Mouse (Mus musculus) fat pad, adult 2 months (tissue): ENCODE data around the gene Vps13c.

Experiments used
- DNase-seq: peaks from one replicate; pipeline ENCODE4 v3.0.0-alpha.2; 2011; ENCODE audit warnings: low read depth, low spot score; ENCODE audit errors: extremely low read depth

Vps13c gene

GRCm38 (mm10) chr9:67830411-67831358, 9.5 kb upstream of the Vps13c start:
- DNase-seq, result peak; percentile 39

GRCm38 (mm10) chr9:67831359-67832045, 8.7 kb upstream of the Vps13c start:
- DNase-seq, result no peak

GRCm38 (mm10) chr9:67832046-67832605, 8.1 kb upstream of the Vps13c start, which contains the start of gene C2cd4a:
C2cd4a (minus strand) TSS chr9:67832330.
- no peak for DNase-seq

- DNase-seq, result no peak
Observed at GRCm38 (mm10) chr9:67834535-67834934, 5.7 kb upstream of the Vps13c start.

- no peak for DNase-seq
Observed at GRCm38 (mm10) chr9:67837311-67837710, 2.9 kb upstream of the Vps13c start.

GRCm38 (mm10) chr9:67842797-67843196, 2.6 kb downstream of the Vps13c start:
- DNase-seq, result no peak

GRCm38 (mm10) chr9:67845012-67845411, 4.8 kb downstream of the Vps13c start:
- peak; percentile 63 for DNase-seq

DNA sequence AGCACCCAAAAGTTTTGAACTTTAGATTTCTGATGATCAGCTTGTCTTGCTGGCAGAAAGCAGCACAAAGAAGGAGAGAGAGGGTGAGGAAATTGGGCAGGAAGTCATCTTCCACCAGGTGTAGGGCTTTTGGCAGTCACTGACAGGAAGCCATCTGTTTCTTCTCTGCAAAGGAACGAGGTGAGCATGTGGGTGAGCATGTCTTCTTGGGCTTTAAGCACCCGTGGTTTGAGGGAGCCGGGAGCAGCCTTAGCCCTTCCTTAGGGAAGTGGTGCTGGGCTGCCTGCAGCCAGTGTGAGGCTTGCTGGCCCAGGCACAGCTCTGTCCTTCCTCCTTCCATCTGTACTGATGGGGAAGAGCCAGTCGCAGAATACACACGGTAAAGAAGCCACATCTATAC, 5.5 kb downstream of the Vps13c start:
- DNase-seq, result no peak

GRCm38 (mm10) chr9:67846089-67846488, 5.9 kb downstream of the Vps13c start:
- no peak for DNase-seq

DNA sequence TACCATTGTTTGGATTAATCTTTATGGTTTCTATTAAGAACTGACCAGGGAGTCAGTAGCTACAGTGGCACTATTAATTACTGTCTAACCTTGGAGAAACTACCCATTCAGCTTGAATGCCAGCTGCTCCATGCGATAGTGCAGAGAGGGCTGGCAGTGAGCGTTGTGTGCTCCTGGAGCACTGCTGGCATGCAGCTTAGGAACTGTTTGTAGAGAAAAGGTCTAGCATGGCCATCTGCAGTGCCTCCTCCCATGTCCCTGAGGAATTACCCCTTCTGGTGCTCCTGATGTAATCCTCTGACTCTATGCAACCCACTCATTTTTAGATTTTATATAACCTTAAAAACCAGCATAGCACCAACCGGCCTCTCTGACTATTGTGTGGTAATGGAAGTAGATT, 7.4 kb downstream of the Vps13c start:
- no peak for DNase-seq

- no peak for DNase-seq
Observed at GRCm38 (mm10) chr9:67849397-67849796, 9.2 kb downstream of the Vps13c start.

DNA sequence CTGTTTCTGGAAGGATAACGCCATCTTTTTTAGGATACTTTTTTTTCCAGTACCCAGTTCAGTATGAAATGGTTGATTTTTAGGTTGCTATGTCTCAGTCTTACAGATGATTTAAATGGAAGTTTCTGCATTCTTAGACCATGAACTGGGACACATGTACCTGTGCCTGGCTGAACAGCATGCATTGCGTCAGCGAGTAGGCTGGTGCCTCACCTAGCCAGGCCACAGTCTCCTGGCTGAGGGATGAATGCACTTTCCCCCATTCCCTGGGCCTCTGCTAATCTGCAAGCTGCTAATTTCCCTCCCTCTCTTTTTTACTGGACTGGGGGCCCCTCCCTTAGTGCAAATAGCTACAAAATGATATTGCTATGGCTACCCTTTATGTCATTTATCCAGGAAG, 9.7 kb downstream of the Vps13c start:
- no peak for DNase-seq

- DNase-seq, result no peak
Observed at GRCm38 (mm10) chr9:67851150-67851549, 11.0 kb downstream of the Vps13c start.

DNA sequence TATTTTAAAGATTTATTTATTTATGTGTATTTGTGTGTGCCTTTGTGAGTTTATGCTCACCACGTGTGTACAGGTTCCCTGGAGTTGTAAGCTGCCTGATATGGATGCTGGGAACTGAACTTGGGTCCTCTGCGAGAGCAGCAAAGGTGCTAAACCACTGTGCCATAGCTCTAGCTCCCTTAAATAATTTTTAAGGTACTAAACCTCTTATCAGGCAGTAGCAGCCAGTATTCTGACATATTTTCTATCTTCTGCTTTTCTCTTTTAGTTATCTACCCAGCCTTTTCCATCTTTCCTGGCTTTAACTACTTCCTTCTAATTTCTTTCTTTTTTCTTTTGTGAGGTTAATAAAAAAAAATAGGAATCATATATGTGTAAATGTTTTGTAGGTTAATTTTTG, 20.1 kb downstream of the Vps13c start:
- no peak for DNase-seq

DNA sequence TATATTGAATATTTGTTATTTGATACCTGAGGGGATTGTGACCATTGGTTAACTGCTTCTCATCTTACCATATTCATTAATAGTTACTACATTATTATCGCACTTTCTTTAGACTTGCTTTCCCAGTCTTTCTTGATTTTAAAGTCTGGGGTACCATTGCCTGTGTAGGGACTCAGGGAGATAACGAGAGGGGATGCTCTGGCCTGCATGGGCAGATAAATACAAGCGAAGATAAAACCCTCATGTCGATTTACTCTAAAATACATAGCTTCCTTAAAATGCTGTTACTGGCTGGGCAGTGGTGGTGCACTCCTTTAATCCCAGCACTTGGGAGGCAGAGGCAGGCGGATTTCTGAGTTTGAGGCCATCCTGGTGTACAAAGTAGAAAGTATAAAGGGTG, 23.1 kb downstream of the Vps13c start:
- no peak for DNase-seq

- DNase-seq, result no peak
Observed at GRCm38 (mm10) chr9:67864011-67864410, 23.8 kb downstream of the Vps13c start.

GRCm38 (mm10) chr9:67865411-67865810, 25.2 kb downstream of the Vps13c start:
- no peak for DNase-seq

GRCm38 (mm10) chr9:67867411-67867810, 27.2 kb downstream of the Vps13c start:
- no peak for DNase-seq

DNA sequence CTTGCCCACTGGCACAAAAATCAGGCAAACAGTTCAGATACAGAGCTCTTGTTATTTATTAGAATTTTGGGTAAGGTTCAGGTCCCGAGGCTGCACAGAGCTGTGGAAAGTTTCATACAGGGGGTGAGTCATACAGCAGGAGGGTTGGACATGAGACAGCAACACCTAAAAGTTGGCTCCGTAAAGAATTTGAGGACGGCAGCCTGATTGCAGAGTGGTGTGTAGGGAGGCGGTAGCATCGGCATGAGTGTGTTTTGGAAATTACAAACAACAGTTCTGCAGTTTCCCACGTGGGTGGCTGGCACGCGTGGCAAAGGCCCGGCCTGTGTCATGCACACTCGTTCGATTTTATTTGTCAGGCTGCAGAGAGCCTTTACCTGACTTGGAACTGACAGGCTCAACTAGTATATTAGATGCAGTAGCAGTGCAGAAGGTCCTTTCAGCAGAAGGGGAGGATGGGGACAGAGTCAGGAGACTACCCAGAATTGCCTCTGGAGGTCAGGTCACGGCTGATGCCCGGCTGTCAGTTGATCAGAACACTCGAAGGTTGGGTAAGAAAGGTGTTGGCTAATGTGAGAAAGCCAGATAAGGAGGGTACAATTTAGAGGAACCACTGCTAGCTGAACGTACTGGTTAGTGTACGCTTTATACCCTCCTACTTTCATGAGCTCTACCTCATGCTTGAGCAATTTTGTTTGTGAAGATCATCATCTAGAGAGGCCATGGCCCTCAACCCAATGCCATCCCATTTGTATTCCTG, 29.7 kb downstream of the Vps13c start:
- DNase-seq, result peak; percentile 5

GRCm38 (mm10) chr9:67874522-67875222, 34.5 kb downstream of the Vps13c start:
- DNase-seq, result no peak
